Mouse (Mus musculus): ENCODE measurements around the gene Eml6.
"Not testable (repeated sequence)": the region's sequence is repeated elsewhere in the genome, so short reads cannot be mapped to it uniquely, and the experiment has no call there.

Eml6 gene

GRCm38 (mm10) chr11:29839781-29840180, 186.1 kb downstream of the Eml6 start:
- peak; percentile 49 for DNase-seq

- DNase-seq, result no peak
Observed at GRCm38 (mm10) chr11:29837066-29837465, 188.8 kb downstream of the Eml6 start.

GRCm38 (mm10) chr11:29827729-29828128, 198.1 kb downstream of the Eml6 start:
- no peak for DNase-seq

GRCm38 (mm10) chr11:29826001-29826400, 199.8 kb downstream of the Eml6 start:
- no peak for DNase-seq

DNA sequence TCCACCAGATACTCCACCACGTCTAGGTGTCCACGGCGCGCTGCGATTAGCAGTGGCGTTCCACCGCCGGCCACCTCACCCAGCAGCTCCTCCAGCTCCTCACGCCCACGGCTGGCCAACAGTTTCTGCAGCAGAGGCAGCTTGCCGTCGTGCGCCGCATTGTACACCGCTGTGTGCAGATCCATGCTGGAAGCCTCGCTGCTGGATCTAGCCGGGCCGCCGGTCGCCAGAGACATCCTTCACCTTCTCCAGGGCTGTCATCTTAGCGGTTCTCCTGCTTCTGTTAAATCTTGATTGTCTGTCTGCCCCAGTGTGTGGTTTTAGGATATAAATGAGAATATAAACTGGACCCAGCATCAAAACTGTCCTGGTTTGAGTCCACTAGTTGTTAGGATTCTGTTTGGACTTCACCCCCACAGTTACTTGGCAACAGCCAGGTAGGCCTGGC, 200.5 kb downstream of the Eml6 start, which contains the start of gene 4931440F15Rik:
Gene 4931440F15Rik, minus strand, starts transcription at position 398 of the 448 bp plus-strand sequence.
- not testable (repeated sequence) for DNase-seq

GRCm38 (mm10) chr11:29824474-29825270, 201.2 kb downstream of the Eml6 start:
- not testable (repeated sequence) for DNase-seq

DNA sequence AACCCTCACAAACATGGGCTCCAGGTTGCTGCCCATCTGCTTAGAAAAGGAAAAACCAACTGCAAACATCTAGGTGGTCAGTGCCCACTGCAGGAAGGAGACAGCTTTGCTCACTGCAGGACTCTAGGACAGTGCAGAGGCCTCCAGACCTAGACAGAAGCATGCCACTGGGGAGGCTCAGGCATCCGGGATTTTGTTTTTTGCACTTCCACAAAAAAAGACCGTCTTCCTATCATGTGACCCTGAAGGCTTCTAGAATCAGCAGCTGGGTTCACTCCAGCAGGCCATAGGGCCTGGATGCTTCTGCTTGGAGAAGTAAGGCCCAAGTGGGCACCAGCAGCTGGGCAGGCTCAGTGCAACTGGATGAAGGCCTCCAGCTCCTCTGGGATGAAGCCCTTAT, 202.7 kb downstream of the Eml6 start:
- DNase-seq, result no peak

- no peak for DNase-seq
Observed at GRCm38 (mm10) chr11:29815670-29816069, 210.2 kb downstream of the Eml6 start.

GRCm38 (mm10) chr11:29815261-29815660, 210.6 kb downstream of the Eml6 start:
- no peak for DNase-seq

GRCm38 (mm10) chr11:29813267-29813666, 212.6 kb downstream of the Eml6 start:
- no peak for DNase-seq

- DNase-seq, result no peak
Observed at GRCm38 (mm10) chr11:29812475-29812874, 213.4 kb downstream of the Eml6 start.

- no peak for DNase-seq
Observed at GRCm38 (mm10) chr11:29810324-29810723, 215.5 kb downstream of the Eml6 start.

DNA sequence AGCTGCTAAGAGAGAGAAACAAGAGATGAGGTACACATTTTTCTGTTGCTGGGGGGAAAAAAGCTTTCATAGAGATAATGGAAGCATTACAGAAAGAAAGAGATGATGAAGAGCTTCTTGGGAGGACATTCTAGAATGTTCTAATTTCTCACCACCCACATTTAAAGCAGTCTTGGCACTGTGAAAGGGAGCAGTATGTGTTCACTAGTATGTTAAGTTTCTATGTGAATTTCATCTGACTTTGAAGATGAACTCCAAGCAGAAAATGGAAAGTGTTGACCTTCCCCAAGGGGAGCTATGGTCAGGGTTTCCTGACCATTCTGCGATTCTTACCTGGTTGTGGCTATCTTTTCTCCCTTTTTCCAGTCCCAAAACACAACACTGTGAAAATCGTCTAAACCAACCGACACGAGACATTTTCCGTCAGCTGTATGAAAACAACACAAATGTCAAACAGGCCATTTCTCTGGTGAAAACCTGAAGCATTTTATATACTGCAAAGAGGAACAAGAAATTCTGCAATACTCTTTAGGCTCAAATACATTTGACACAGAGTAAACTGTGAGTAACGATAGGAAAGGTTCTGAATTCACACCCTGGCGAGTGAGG, 216.7 kb downstream of the Eml6 start:
- DNase-seq, result no peak

- DNase-seq, result peak; percentile 24
Observed at GRCm38 (mm10) chr11:29808173-29808980, 217.5 kb downstream of the Eml6 start.

DNA sequence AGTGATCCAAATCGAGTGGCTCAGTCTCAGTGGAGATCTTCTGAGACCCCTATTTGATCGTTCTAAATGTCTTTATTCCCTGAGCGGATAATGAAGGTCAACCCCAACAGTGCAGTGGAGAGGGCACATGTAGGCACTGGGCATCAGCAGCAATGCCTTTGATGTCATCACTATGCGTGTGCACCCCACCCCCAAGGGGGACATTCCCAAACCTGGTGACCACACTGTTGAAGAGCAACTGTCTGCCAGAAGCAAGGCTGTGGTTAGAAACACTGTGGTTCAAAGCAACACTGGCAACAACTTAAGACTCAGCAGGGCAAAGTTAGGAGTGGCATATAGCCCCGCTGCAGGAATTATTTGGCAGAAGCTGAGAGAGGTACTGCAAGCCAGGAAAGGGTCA, 218.5 kb downstream of the Eml6 start:
- DNase-seq, result no peak

GRCm38 (mm10) chr11:29801432-29802427, 224.1 kb downstream of the Eml6 start:
- DNase-seq, result no peak

DNA sequence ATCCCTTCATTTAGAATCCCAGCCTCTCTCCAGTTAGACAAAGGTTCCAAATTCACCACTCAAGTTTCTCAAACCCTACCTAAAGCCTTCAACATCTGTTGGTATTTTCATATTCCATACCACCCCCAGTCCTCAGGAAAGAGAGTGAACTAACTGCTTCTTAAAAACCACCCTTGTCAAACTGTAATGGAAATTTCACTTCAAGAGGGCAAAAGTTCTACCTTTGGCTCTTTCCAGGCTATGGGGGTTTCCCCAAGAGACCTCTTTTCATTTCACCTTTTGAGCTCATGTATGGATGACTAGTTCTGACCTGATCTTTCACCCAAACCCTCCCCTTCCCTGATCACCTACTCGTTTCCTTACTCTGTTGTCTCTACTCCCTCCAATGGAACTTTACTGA, 226.0 kb downstream of the Eml6 start:
- no peak for DNase-seq

- DNase-seq, result no peak
Observed at GRCm38 (mm10) chr11:29795106-29795505, 230.7 kb downstream of the Eml6 start.

DNA sequence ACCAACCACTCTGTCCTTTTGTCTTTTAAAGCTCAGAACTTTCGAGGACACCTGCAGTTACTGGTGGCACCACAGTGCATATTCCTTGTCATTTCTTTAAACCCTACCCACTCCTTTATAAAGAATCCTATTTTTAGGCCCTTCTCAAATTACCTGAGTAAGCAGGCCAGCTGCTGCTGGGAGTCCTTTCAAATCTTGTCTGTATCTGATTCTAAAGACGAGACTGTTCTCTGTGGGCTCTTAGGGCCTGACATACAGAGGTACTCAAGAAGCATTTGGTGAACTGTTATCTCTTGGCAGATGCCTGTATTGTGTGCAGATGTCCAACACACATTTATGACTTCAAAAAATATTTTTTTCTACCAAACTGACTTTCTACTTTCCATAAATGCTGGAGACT, 231.4 kb downstream of the Eml6 start:
- no peak for DNase-seq

GRCm38 (mm10) chr11:29790796-29791195, 235.0 kb downstream of the Eml6 start:
- no peak for DNase-seq

- no peak for DNase-seq
Observed at GRCm38 (mm10) chr11:29788921-29789638, 236.8 kb downstream of the Eml6 start.
